Mouse (Mus musculus): Measurements from ENCODE around the gene Fancd2. TPM values are rescaled to one million over a fixed set of nuclear protein-coding genes. Genes with fewer than 3 reads are reported as not detected.

The Fancd2 gene
- total RNA-seq, 2 experiments from 2014 or later: 0.10 to 0.28 TPM

- intact Hi-C loops (cut with DNase I): loop anchor here (5.0 kb wide), 1 partner anchor 98 kb away; no protein-coding TSS in a partner anchor
These were observed 93.7 kb downstream of the Fancd2 start for GRCm38 (mm10) chr6:113624989-113625770.

GRCm38 (mm10) chr6:113630322-113630721, 98.8 kb downstream of the Fancd2 start:
- no peak for TF ChIP-seq CTCF (IDR thresholded peaks at IDR 0.05)
- Histone ChIP-seq H3K27ac (no peak overlapping the region), H3K4me3 (no peak overlapping the region)
- intact Hi-C loops (cut with DNase I): no loop called here
- no peak for DNase-seq

More at GRCm38 (mm10) chr6:113624989-113625770, 93.7 kb downstream of the Fancd2 start:
- DNase-seq: peak; percentile 34
- no peak for TF ChIP-seq CTCF (IDR thresholded peaks at IDR 0.05)
- Histone ChIP-seq H3K4me3 (peak overlapping the region; percentile 94), H3K27ac (peak overlapping the region; percentile 92)

GRCm38 (mm10) chr6:113632863-113633262, 101.4 kb downstream of the Fancd2 start:
- intact Hi-C loops (cut with DNase I): no loop called here
- no peak overlapping the region for H3K4me3 ChIP-seq
- no peak for TF ChIP-seq CTCF (IDR thresholded peaks at IDR 0.05)
- no peak for DNase-seq
- H3K27ac ChIP-seq: no peak overlapping the region

- intact Hi-C loops (cut with DNase I): loop anchor here (1.0 to 5.0 kb wide), 3 partner anchors 43 to 104 kb away; partner anchors contain the start of genes Sec13 and Tatdn2
- peak within 1 kb of the TSS; percentile 90 for H3K27ac ChIP-seq
- peak within 1 kb of the TSS; percentile 82 for H3K4me3 ChIP-seq
- TF ChIP-seq CTCF (IDR thresholded peaks at IDR 0.05): peak; percentile 100
- peak; percentile 97 for DNase-seq
These were observed 107.0 kb downstream of the Fancd2 start, which contains the start of gene Irak2 for GRCm38 (mm10) chr6:113638302-113639040. Irak2 (plus strand) TSS chr6:113638467.

GRCm38 (mm10) chr6:113639201-113639600, 107.7 kb downstream of the Fancd2 start:
- DNase-seq: no peak
- intact Hi-C loops (cut with DNase I): loop anchor here (5.0 kb wide), 2 partner anchors 58 to 103 kb away; partner anchors contain the start of genes Sec13 and Tatdn2
- peak overlapping the region; percentile 82 for H3K4me3 ChIP-seq
- TF ChIP-seq CTCF (IDR thresholded peaks at IDR 0.05): no peak
- peak overlapping the region; percentile 90 for H3K27ac ChIP-seq

GRCm38 (mm10) chr6:113642605-113643004, 111.1 kb downstream of the Fancd2 start:
- DNase-seq: no peak
- H3K4me3 ChIP-seq: no peak overlapping the region
- H3K27ac ChIP-seq: peak overlapping the region; percentile 35; the same call in 1 of the 2 replicates
- no peak for TF ChIP-seq CTCF (IDR thresholded peaks at IDR 0.05)
- intact Hi-C loops (cut with DNase I): no loop called here

- no peak for TF ChIP-seq CTCF (IDR thresholded peaks at IDR 0.05)
- Histone ChIP-seq H3K4me3 (no peak overlapping the region), H3K27ac (peak overlapping the region; percentile 32; the same call in 1 of the 2 replicates)
- intact Hi-C loops (cut with DNase I): no loop called here
- DNase-seq: no peak
These were observed 111.5 kb downstream of the Fancd2 start for GRCm38 (mm10) chr6:113643021-113643420.

- DNase-seq: no peak
- intact Hi-C loops (cut with DNase I): no loop called here
- no peak for TF ChIP-seq CTCF (IDR thresholded peaks at IDR 0.05)
- H3K27ac ChIP-seq: peak overlapping the region; percentile 81
- H3K4me3 ChIP-seq: no peak overlapping the region; the same call in 1 of the 2 replicates
These were observed 112.5 kb downstream of the Fancd2 start for GRCm38 (mm10) chr6:113643967-113644366.

GRCm38 (mm10) chr6:113644808-113645207, 113.3 kb downstream of the Fancd2 start:
- intact Hi-C loops (cut with DNase I): no loop called here
- peak overlapping the region; percentile 81 for H3K27ac ChIP-seq
- DNase-seq: peak; percentile 57
- TF ChIP-seq CTCF (IDR thresholded peaks at IDR 0.05): no peak
- peak overlapping the region; percentile 35 for H3K4me3 ChIP-seq

Small RNA genes lying within 50 kb of the gene (microRNA-seq; reads per million reads assigned to microRNA genes)
- not detected for gene Gm23365

Other genes with a start within 250 kb of the Fancd2 start
- gene Cpne9, start 249.4 kb upstream of the Fancd2 start, total RNA-seq (2021): not detected
- 10 to 100 TPM; 10.2 to 10.3 TPM for gene Brpf1, start 224.5 kb upstream of the Fancd2 start, total RNA-seq (2021)
- 1 to 10 TPM; 3.9 to 5.2 TPM for gene Ogg1, start 204.7 kb upstream of the Fancd2 start, total RNA-seq (2021)
- 10 to 100 TPM; 39.3 to 39.5 TPM for gene Camk1, start 187.7 kb upstream of the Fancd2 start, total RNA-seq (2021)
- 10 to 100 TPM; 14.1 to 15.5 TPM for gene Tada3, start 153.8 kb upstream of the Fancd2 start, total RNA-seq (2021)
- gene Arpc4, start 153.6 kb upstream of the Fancd2 start, total RNA-seq (2021): 10 to 100 TPM; 47.4 to 53.4 TPM
- 1 to 10 TPM in 1 of 2 experiments, under 1 TPM in 1; 0.48 to 1.3 TPM for gene Ttll3, start 142.4 kb upstream of the Fancd2 start, total RNA-seq (2021)
- 1 to 10 TPM; 7.7 to 8.3 TPM for gene Rpusd3, start 112.3 kb upstream of the Fancd2 start, total RNA-seq (2021)
- gene Cidec, start 95.9 kb upstream of the Fancd2 start, total RNA-seq (2021): 1 to 10 TPM in 1 of 2 experiments, under 1 TPM in 1; 0.97 to 5.0 TPM
- 10 to 100 TPM; 28.2 to 29.7 TPM for gene Jagn1, start 89.1 kb upstream of the Fancd2 start, total RNA-seq (2021)
- gene Il17re, start 73.2 kb upstream of the Fancd2 start, total RNA-seq (2021): under 1 TPM; 0.25 to 0.26 TPM
- gene Il17rc, start 60.3 kb upstream of the Fancd2 start, total RNA-seq (2021): 1 to 10 TPM; 4.2 to 4.7 TPM
- gene Creld1, start 48.4 kb upstream of the Fancd2 start, total RNA-seq (2021): 10 to 100 TPM; 47.5 to 54.4 TPM
- under 1 TPM; 0.08 to 0.11 TPM for gene Prrt3, start 29.8 kb upstream of the Fancd2 start, total RNA-seq (2021)
- 10 to 100 TPM; 54.9 to 63.2 TPM for gene Emc3, start within 50 bp of the Fancd2 start, total RNA-seq (2021)
- not detected for gene Fancd2os, start 69.0 kb downstream of the Fancd2 start, total RNA-seq (2021)
- 10 to 100 TPM; 37.3 to 46.0 TPM for gene Brk1, start 73.1 kb downstream of the Fancd2 start, total RNA-seq (2021)
- 1 to 10 TPM; 5.1 to 5.9 TPM for gene Vhl, start 92.3 kb downstream of the Fancd2 start, total RNA-seq (2021)
- gene Irak2, start 106.8 kb downstream of the Fancd2 start, total RNA-seq (2021): 1 to 10 TPM; 3.9 to 6.1 TPM
- gene Tatdn2, start 165.4 kb downstream of the Fancd2 start, total RNA-seq (2021): 10 to 100 TPM; 36.4 to 41.1 TPM
- 1 to 10 TPM in 1 of 2 experiments, not detected in 1; 1.0 TPM for gene Ghrl, start 188.2 kb downstream of the Fancd2 start, total RNA-seq (2021)
- gene Sec13, start 209.1 kb downstream of the Fancd2 start, total RNA-seq (2021): 10 to 100 TPM; 60.0 to 74.1 TPM

Data from gastrocnemius, adult 2 months (tissue).